Mouse (Mus musculus) C2C12 (cell line): ENCODE measurements around the gene Usp6nl.

Experiments used
- CTCF ChIP-seq: IDR thresholded peaks from one replicate; pipeline ENCODE4 v1.5.1; 2011; ENCODE audit not compliant: control insufficient read depth, insufficient read depth, insufficient read length
- MAX ChIP-seq: IDR thresholded peaks from one replicate; pipeline ENCODE4 v1.6.1; 2011; ENCODE audit warnings: mild to moderate bottlenecking, control low read depth
- MYOD1 ChIP-seq: IDR thresholded peaks from one replicate; pipeline ENCODE4 v1.6.1; 2011; ENCODE audit warnings: low read depth; ENCODE audit not compliant: control insufficient read depth, insufficient read length
- MYOG ChIP-seq: IDR thresholded peaks from one replicate; pipeline ENCODE4 v1.6.1; 2011; ENCODE audit not compliant: control insufficient read depth, insufficient read length; ENCODE audit errors: extremely low read depth
- USF1 ChIP-seq: IDR thresholded peaks from one replicate; pipeline ENCODE4 v1.6.1; 2011; ENCODE audit warnings: low read depth, mild to moderate bottlenecking, control low read depth, moderate library complexity

GRCm38 (mm10) chr2:6283569-6283968, 38.9 kb upstream of the Usp6nl start:
- TF ChIP-seq CTCF (no peak), USF1 (no peak), MYOG (no peak), MYOD1 (no peak), MAX (no peak)
